Mouse (Mus musculus) stomach, postnatal 0 days (tissue): ENCODE results near the gene Stk38l.

ENCODE experiments used
- CTCF ChIP-seq: IDR thresholded peaks from 2 replicates; pipeline ENCODE4 v1.5.1; 2016; ENCODE audit warnings: antibody characterized with exemption, low read depth, mild to moderate bottlenecking, moderate library complexity
- EP300 ChIP-seq: optimal IDR thresholded peaks from 2 replicates; pipeline ENCODE3; 2016; ENCODE audit warnings: antibody characterized with exemption

DNA sequence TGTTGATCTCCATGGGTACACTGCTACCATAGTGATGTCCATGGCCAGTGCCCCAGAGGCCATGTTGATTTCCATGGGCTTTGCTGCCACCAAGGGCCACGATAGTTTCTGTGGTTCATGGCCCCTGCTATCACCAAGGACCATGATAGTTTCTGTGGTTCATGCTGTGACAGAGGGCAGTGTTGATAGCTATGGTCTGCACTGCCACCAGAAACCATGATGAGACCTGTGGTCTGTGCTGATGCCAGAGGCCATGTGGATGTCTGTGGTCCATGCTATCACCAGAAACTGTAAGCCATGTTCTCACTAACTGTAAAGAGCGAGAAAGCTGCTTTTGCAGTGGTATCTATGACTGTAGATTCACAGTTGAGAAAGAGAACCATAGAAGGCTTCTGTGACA lies 30.3 kb downstream of the Stk38l start:
- no peak for TF ChIP-seq CTCF
- TF ChIP-seq EP300: no peak
